Mouse (Mus musculus) brown adipose tissue, adult 24 weeks (tissue): ENCODE measurements around the gene Usp5. TPM values are rescaled to one million over a fixed set of nuclear protein-coding genes. Genes with fewer than 3 reads are reported as not detected.
"Not testable (repeated sequence)": the region's sequence is repeated elsewhere in the genome, so short reads cannot be mapped to it uniquely, and the experiment has no call there.

ENCODE experiments used
- H3K27ac ChIP-seq: fragments of 200-500 bp; replicated peaks from 2 replicates; pipeline ENCODE4 v1.5.1; 2012; ENCODE audit warnings: low read depth, mild to moderate bottlenecking, low read length
- H3K4me1 ChIP-seq: fragments of 200-500 bp; 2 replicates; pipeline ENCODE4 v1.6.1; 2012; ENCODE audit warnings: low read length, mixed read lengths; ENCODE audit not compliant: control insufficient read depth, insufficient read depth, insufficient read length
- H3K4me3 ChIP-seq: fragments of 200-500 bp; 2 replicates; pipeline ENCODE4 v1.5.1; 2012; ENCODE audit warnings: low read depth, mild to moderate bottlenecking, low read length, moderate library complexity; ENCODE audit not compliant: insufficient read depth
- polyA plus RNA-seq: library from polyadenylated mRNA; stranded (reverse); fragments of >200 nt; gene quantifications from 2 replicates; pipeline ENCODE4 v1.2.4, GENCODE M21; 2012; ENCODE audit not compliant: missing spikeins, insufficient read depth, insufficient read length

The Usp5 gene
- polyA plus RNA-seq, 1 experiment: 35.8 TPM

DNA sequence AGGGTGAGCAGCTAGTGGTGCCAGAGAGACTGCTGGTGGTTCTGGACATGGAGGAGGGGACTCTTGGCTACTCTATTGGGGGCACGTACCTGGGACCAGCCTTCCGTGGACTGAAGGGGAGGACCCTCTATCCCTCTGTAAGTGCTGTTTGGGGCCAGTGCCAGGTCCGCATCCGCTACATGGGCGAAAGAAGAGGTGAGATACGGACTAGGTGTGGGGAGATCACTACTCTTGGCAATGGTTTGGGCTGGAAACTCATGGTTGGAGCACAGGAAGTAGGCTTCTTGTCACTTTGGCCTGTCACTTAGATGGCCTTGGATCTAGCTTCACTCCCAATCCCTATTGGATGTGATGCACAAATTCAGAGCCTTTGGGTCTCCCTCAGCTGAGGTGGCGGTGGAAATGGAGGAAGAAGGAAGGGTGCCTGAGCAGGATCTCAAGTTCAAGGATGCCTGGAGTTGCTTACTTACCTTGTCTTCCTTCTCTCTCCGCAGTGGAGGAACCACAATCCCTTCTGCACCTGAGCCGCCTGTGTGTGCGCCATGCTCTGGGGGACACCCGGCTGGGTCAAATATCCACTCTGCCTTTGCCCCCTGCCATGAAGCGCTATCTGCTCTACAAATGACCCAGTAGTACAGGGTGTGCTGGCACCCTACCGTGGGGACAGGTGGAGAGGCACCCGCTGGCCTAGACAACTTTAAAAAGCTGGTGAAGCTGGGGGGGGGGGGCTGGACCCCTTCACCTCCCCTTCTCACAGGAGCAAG is 19.3 kb downstream of the Usp5 start:
- H3K4me3 ChIP-seq: peak overlapping the region; percentile 91
- 0 out of 2 replicates have a peak overlapping the region, but pooled peaks have one; percentile 7 for H3K27ac ChIP-seq
- peaks cover 16% of the 10 kb centered on the region for H3K4me1 ChIP-seq

DNA sequence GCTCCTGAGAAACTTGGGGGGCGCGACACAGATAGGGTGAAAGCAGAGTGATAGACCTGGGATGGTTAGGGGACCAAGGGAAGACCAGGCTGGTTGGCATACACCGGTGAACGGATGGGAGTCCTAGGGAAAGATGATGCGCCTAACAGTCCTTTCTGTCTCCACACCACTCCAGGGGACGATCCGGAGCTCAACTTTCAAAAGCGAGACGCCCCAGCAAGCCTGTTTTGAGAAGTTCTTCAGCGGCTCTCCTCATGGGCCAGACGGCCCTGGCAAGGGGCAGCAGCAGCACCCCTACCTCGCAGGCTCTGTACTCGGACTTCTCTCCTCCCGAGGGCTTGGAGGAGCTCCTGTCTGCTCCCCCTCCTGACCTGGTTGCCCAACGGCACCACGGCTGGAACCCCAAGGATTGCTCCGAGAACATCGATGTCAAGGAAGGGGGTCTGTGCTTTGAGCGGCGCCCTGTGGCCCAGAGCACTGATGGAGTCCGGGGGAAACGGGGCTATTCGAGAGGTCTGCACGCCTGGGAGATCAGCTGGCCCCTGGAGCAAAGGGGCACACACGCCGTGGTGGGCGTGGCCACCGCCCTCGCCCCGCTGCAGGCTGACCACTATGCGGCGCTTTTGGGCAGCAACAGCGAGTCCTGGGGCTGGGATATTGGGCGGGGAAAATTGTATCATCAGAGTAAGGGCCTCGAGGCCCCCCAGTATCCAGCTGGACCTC is 20.1 kb downstream of the Usp5 start:
- Histone ChIP-seq H3K4me3 (peak overlapping the region; percentile 91), H3K4me1 (peaks cover 12% of the 10 kb centered on the region; the same call in 1 of the 2 replicates), H3K27ac (peak overlapping the region; percentile 74)

- Histone ChIP-seq H3K4me3 (peak within 1 kb of the TSS; percentile 91), H3K4me1 (peaks cover 12% of the 10 kb centered on the region; the same call in 1 of the 2 replicates), H3K27ac (peak within 1 kb of the TSS; percentile 74)
These were observed 20.8 kb downstream of the Usp5 start, which contains the start of gene Spsb2 for GRCm38 (mm10) chr6:124808358-124809012. Gene Spsb2 (plus strand): TSS chr6:124808661.

DNA sequence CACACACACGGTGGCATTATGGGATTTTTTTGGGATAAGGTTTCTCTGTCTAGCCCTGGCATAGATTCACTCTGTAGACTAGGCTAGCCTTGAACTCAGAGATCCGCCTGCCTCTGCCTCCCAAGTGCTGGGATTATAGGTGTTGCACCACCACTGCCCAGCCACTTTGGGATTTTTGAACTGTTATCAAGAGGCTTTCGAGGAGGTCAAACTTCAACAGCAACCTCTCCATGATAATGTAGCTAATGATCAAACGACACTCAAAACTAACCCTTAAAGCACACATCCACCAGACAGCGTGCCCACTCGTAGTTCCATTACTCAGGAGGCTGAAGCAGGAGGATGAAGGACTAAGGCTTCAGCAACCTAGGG is 21.3 kb downstream of the Usp5 start:
- Histone ChIP-seq H3K4me1 (peaks cover 12% of the 10 kb centered on the region; the same call in 1 of the 2 replicates), H3K27ac (no peak overlapping the region; the same call in 1 of the 2 replicates), H3K4me3 (peak overlapping the region; percentile 91; the same call in 1 of the 2 replicates)

GRCm38 (mm10) chr6:124807366-124807765 is 21.9 kb downstream of the Usp5 start:
- Histone ChIP-seq H3K4me3 (no peak overlapping the region), H3K27ac (no peak overlapping the region), H3K4me1 (peaks cover 10% of the 10 kb centered on the region; the same call in 1 of the 2 replicates)

DNA sequence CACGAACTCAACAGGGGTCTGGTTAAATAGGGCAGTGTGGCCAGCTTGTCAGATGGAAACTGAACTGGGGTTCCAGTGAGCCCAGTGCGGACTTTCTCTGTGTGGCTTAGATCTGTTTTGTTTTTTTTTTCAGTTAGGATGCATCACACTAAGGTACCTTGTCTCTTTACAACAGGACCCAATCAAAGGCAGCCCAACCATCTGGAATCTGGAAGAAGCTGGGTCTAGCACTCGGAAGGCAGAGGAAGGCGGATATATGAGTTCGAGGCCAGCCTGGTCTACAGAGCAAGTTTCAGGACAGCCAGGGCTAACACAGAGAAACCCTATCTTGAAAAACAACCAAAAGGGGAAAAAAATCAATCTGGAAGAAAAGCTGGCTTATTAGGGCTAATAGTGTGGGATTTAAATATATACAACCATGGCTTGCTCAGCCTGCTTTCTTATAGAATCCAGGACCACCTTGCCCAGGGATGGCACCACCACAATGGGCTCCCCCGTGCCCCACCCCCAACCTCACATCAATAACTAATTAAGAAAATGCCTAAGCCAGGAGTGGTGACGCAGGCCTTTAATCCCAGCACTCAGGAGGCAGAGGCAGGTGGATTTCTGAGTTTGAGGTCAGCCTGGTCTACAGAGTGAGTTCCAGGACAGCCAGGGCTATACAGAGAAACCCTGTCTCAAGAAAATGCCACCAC is 22.7 kb downstream of the Usp5 start:
- peak overlapping the region; percentile 43 for H3K4me3 ChIP-seq
- peak overlapping the region; percentile 79 for H3K27ac ChIP-seq

GRCm38 (mm10) chr6:124805341-124806321 is 23.7 kb downstream of the Usp5 start:
- Histone ChIP-seq H3K4me1 (peaks cover 10% of the 10 kb centered on the region; the same call in 1 of the 2 replicates), H3K4me3 (peak overlapping the region; percentile 64), H3K27ac (peak overlapping the region; percentile 87)

More for the DNA sequence above, 22.7 kb downstream of the Usp5 start:
- peaks cover 10% of the 10 kb centered on the region; the same call in 1 of the 2 replicates for H3K4me1 ChIP-seq

DNA sequence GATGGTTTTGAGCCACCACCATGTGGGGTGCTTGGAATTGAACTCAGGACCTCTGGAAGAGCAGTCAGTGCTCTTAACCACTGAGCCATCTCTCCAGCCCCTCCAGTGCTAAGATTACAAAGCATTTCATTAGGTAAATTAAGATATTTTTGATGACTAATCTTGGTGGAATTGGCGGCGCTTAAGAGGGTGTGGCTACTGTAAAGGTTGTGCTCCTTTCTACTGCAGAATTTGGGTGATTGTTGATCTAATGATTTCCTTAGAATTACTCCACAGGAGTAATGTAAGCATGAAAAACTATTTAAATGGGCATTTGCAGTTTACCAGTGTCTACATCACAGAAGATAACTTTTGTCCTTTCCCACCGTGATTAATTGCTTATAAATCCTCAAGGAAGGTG is 24.9 kb downstream of the Usp5 start:
- Histone ChIP-seq H3K4me3 (no peak overlapping the region), H3K4me1 (peaks cover 7% of the 10 kb centered on the region; the same call in 1 of the 2 replicates), H3K27ac (no peak overlapping the region)

DNA sequence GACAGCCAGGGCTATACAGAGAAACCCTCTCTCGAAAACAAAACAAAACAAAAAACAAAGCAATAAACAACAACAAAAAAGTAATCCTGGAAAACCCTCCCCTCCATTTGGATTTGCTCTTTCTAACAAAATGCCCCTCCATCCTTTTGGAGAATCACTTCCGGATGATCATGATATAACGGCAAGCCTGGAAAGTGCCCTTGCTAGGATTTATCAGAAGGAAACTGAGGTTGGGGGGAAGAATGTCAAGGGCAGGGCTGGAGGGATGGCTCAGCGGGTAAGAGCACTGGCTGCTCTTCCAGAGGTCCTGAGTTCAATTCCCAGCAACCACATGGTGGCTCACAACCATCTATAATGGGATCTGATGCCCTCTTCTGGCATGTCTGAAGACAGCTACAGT is 25.6 kb downstream of the Usp5 start:
- H3K4me1 ChIP-seq, H3K4me3 ChIP-seq, H3K27ac ChIP-seq: not testable (repeated sequence)

GRCm38 (mm10) chr6:124803061-124803460 is 26.2 kb downstream of the Usp5 start:
- Histone ChIP-seq H3K27ac (no peak overlapping the region), H3K4me1 (peaks cover 5% of the 10 kb centered on the region; the same call in 1 of the 2 replicates), H3K4me3 (no peak overlapping the region)

DNA sequence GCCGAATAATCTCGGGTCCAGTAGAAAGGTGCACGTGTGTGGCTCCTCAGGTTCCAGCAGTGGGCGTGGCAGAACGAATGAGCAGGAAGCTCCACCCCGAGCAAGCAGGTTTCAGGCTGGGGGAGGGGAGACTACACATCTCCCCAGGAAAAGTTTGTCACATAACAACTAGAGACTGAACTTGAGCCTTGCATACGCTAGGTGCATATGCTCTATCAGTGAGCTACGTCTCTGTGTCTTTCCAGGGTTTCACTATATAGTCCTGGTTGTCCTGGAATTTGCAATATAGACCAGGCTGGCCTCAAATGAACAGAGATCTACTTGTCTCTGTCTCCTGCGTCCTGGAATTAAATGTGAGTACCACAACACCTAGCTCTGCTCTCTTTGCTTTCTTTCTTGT is 26.9 kb downstream of the Usp5 start:
- H3K4me1 ChIP-seq, H3K27ac ChIP-seq, H3K4me3 ChIP-seq: not testable (repeated sequence)

- no peaks in the 10 kb centered on the region for H3K4me1 ChIP-seq
- H3K4me3 ChIP-seq: no peak overlapping the region
- H3K27ac ChIP-seq: no peak overlapping the region
These were observed 33.1 kb downstream of the Usp5 start for GRCm38 (mm10) chr6:124796200-124796599.

- Histone ChIP-seq H3K4me3 (no peak overlapping the region), H3K27ac (no peak overlapping the region), H3K4me1 (no peaks in the 10 kb centered on the region)
These were observed 33.5 kb downstream of the Usp5 start for GRCm38 (mm10) chr6:124795781-124796180.

- no peaks in the 10 kb centered on the region for H3K4me1 ChIP-seq
- no peak overlapping the region for H3K4me3 ChIP-seq
- no peak overlapping the region for H3K27ac ChIP-seq
These were observed 37.4 kb downstream of the Usp5 start for GRCm38 (mm10) chr6:124791911-124792310.
